Mouse (Mus musculus) spleen, postnatal 10 days (tissue): ENCODE data around the gene Palm2.

Experiments
- DNase-seq, 2 experiments: peaks; one replicate each; pipeline ENCODE4 v3.0.0; 2021 to 2022; ENCODE audit warnings: low spot score in 2 of 2

Palm2 gene

GRCm38 (mm10) chr4:57703574-57704470 is 269.8 kb downstream of the Palm2 start:
- DNase-seq = no peak

GRCm38 (mm10) chr4:57704575-57704974 is 270.5 kb downstream of the Palm2 start:
- peak in 1 of 2 experiments; percentile 31 for DNase-seq

- no peak for DNase-seq
These were observed 281.8 kb downstream of the Palm2 start for GRCm38 (mm10) chr4:57715849-57716248.

GRCm38 (mm10) chr4:57716735-57717134 is 282.7 kb downstream of the Palm2 start:
- DNase-seq = no peak

- no peak for DNase-seq
These were observed 283.3 kb downstream of the Palm2 start, which contains the start of gene Akap2 for GRCm38 (mm10) chr4:57717354-57717753. TSS of gene Akap2 (plus strand) at chr4:57717657.

GRCm38 (mm10) chr4:57719370-57719769 is 285.3 kb downstream of the Palm2 start:
- DNase-seq = no peak

- peak in 1 of 2 experiments; percentile 37 for DNase-seq
These were observed 286.9 kb downstream of the Palm2 start for GRCm38 (mm10) chr4:57720869-57721361.

- no peak for DNase-seq
These were observed 288.2 kb downstream of the Palm2 start for GRCm38 (mm10) chr4:57722296-57722695.

GRCm38 (mm10) chr4:57723659-57724058 is 289.6 kb downstream of the Palm2 start:
- DNase-seq = peak in 1 of 2 experiments; percentile 28

GRCm38 (mm10) chr4:57725569-57725968 is 291.5 kb downstream of the Palm2 start:
- DNase-seq = no peak

- DNase-seq = no peak
These were observed 294.6 kb downstream of the Palm2 start for GRCm38 (mm10) chr4:57728611-57729183.

- DNase-seq = no peak
These were observed 296.0 kb downstream of the Palm2 start for GRCm38 (mm10) chr4:57730047-57730446.

GRCm38 (mm10) chr4:57730801-57731598 is 297.0 kb downstream of the Palm2 start:
- peak in 1 of 2 experiments; percentile 20 for DNase-seq

- DNase-seq = no peak
These were observed 298.3 kb downstream of the Palm2 start for GRCm38 (mm10) chr4:57732351-57732750.

- DNase-seq = no peak
These were observed 299.4 kb downstream of the Palm2 start for GRCm38 (mm10) chr4:57733445-57733844.

- no peak for DNase-seq
These were observed 301.4 kb downstream of the Palm2 start for GRCm38 (mm10) chr4:57735426-57735825.

- DNase-seq = no peak
These were observed 305.0 kb downstream of the Palm2 start for GRCm38 (mm10) chr4:57738856-57739552.

- no peak for DNase-seq
These were observed 309.4 kb downstream of the Palm2 start for GRCm38 (mm10) chr4:57743325-57743929.

- DNase-seq = no peak
These were observed 316.6 kb downstream of the Palm2 start for GRCm38 (mm10) chr4:57750651-57751050.

- DNase-seq = no peak
These were observed 317.0 kb downstream of the Palm2 start for GRCm38 (mm10) chr4:57751054-57751453.

GRCm38 (mm10) chr4:57751566-57751965 is 317.5 kb downstream of the Palm2 start:
- no peak for DNase-seq
